Mouse (Mus musculus) frontal cortex, adult (tissue): ENCODE results near the gene Cdkal1.

ENCODE experiments used
- ATAC-seq: cut with Nextera tagmentation; 2 replicates; pipeline ENCODE4 v1.9.2; 2017; ENCODE audit warnings: mild to moderate bottlenecking, moderate library complexity, mixed read lengths; ENCODE audit not compliant: low TSS enrichment

The Cdkal1 gene

DNA sequence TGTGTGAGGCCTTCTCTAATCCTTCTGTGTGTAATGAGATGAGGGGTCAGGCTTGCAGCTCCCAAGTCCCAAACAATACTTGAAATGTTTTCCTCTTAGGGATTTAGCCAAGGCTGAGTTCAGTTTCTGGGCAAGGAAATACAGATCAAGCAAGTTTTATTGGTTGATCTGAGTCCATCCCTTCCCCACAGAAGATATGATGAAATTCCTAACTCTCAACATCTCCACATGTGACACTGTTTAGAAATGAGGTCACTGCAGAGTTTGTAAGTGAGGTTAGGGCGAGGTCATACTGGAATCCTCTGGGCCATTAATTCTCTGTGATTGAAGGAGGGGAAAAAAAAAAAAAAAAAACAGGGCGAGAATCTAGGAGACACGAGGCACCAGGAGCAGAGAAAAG lies 607.7 kb downstream of the Cdkal1 start:
- ATAC-seq: no peak

DNA sequence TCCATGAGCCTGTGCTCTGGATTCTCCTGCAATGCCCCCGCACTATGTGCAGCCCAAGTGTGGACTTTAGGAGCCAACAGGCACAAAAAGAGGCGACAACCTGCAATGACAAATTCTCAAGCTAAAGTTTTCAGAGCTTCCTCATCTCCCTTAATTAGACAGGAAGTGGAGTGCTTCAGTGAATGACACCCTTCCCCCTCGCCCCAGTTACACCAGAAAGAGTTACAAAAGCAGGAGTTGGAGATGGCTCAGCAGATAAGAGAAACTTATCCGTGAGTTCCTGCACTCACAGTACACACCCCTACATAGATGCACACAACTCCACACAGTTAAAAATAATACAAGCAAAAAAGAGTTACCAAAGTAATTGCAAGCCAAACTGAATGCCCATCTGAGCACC lies 620.4 kb downstream of the Cdkal1 start:
- ATAC-seq: peak; percentile 39

DNA sequence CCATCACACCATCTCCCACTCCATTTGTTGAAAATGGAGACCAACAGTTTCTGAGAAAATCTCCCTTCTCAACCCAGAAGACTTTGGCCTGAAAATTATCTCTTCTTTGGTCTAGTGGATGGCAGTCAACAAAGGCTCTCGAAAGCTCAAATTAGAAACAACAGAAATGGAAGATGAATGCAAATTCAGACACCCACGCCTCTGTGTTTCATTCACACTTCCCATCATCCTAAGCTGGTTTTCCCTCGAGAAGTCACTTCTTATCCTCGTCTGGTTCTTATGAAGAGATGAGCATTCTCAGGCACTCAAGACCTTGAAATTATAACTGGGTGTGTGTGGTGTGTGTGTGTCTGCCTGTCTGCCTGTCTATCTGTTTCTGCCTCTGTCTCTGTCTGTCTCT lies 621.0 kb downstream of the Cdkal1 start:
- ATAC-seq: peak; percentile 97

DNA sequence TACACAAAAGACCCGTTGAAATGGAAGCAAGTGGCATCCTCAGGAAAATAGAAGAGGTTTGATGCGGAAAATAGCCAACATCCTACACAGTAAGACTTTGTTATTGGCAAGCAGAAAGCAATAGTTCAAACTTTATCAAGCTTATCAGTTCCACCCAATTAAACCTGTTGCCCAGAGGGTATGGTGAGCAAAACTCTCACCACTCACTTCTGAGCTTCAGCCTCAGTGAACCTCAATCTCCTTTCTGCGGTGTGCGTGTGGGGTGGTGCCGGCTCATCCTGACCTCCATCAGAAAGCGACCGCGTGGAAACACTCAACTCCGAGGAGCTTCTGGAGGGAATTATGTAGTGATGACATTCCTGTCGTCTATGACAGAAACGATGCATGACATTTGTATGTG lies 621.5 kb downstream of the Cdkal1 start:
- ATAC-seq: no peak; the same call in 1 of the 2 replicates

DNA sequence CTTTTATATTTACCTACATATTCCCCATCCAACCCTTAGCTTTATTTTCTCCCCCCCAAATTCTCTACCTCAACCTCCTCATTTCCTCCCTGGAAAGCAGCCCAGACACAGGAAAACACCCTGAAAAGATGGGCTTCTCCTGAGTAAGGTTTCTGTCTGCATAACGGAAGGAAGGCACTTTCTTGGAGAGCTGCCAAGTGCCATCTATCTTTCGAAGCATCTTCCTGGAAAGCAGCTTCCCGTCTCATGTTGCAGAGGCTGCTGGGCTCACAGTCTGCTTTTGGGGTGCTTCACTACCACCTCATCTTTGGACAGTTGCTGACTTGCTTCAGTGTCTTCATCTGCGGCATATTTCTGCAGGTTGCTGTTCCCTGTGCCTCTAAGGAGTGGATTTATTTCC lies 622.8 kb downstream of the Cdkal1 start:
- no peak for ATAC-seq

DNA sequence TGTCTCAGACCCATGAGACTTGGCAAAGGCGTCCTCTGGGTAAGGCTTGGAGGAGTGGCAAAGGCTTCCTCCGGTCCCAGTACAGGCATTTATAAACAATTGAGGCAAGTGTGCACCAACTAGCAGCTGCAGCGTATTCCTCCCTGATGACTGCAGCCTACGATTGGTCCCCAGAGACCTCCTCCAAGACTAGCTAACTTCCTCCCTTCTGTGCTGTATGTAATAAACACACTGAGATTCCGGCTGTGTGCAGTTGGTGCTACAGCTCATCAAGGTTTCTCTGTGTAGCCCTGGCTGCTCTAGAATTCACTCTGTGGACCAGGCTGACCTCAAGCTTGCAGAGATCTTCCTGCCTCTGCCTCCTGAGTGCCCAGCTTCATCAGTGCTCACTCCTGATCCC lies 630.7 kb downstream of the Cdkal1 start:
- ATAC-seq: no peak

DNA sequence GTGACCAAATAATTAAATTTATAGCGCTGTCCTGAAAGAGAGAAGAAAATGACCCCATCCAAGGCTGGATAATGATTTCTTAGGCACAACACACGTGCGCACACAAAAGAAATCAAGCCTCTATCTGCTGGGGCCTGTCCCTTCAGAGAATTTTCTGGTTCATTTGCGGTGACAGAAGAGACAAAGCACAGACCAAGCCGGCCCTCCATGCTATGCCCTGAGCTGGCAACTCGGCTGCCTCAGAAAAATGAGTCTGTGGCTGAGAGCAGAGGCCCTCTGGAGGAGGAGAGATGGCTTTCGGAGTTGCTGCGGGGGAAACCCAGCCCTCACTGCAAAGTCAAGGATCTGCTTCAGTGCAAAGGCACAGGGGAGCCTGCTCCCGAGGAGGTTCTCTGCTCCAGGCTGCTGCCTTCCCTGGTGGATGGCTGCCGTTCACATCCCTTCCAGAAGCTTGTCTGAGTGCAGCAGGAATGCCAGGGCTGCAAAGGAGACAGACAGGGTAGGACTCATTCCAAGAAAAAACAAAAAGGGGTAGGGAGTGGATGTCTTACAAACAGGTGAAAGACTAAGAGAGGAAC lies 633.1 kb downstream of the Cdkal1 start:
- peak; percentile 23; the same call in 1 of the 2 replicates for ATAC-seq

DNA sequence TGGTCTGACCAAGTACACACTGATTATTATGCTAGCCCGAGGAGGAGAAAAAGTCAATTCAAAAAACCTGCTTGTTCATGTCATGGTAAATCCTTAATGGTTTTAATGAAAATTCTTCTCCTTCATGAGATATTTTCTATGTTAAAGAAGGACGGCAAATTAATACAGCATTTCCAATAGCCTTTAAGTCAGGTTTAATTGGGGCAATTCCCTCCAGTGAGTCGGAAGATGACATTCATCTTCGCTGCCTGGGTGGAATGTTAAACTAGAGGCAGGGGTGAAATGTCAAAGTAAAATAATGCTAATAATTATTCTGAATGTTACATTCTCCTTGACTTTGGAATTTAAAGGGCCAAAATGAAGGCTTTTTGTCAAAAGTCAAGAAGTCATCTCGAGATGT lies 633.8 kb downstream of the Cdkal1 start:
- ATAC-seq: no peak

DNA sequence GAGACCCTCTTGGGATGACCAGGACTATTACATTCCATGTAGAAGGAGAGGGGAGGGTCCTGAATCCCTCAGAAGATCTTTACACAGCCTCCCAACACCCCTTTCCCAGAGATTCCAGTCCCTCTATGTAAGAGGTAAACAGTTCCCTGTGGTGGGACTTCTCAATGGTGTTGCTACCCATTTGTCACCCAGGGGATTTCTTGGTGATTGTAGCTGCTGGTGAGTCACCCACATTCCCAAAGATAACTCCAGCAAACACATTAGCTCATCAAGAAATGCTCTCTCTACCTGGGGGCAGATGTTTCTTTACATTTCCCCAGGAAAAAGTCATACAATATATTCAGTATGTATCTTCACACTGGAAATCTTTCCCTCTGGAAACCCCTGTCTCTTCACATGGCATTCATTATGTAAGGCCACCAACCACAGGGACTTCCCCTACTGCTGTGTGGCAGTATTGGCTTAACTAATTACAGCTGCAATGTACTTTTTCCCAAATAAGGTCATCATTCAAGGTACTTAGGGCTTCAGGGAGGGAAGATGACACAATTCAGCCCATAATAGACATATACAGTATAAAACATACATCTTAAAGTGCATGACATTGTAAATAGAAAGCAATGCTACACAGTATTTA lies 636.8 kb downstream of the Cdkal1 start:
- ATAC-seq: no peak

DNA sequence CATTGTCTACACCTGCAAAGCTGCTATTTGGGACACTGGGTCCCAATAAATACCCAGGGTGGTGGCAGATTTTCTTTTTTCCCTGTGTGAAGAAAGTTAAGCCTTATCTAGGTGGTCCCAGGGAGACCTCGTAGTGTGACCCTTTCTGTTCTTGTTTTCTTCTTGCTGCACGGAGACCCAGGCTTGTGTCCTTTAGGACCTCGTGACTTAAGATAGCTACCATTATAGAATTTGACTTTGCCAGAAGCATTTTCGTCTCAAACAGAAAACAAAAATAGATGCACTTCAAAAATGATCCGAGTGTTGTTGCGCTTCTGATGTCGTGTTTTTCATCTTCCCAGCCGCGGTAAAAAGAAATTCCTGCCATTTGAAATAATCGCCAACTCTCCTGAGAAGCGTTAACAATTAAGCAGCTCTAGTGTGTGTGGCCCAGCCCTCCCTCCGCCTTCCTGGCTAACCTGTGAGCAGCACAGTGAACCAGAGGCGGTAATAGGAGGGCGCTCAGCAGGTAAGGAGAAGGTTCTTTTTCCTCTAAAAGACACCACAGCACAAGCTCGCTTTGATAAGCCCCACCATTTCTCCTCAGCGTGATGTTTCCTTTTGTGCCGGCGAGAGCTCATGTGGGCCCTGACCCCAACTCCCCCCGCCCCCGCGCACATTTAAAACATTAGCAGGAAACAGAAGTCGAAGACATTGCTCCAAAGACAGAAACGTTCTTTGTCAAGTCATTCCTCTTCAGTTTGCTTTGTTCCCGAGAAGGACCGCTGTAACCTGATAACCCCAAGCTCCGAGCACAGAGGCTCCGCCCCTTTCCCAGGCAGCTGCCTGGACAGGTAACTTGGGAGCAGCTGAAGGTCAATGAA lies 645.1 kb downstream of the Cdkal1 start:
- ATAC-seq: peak; percentile 47

DNA sequence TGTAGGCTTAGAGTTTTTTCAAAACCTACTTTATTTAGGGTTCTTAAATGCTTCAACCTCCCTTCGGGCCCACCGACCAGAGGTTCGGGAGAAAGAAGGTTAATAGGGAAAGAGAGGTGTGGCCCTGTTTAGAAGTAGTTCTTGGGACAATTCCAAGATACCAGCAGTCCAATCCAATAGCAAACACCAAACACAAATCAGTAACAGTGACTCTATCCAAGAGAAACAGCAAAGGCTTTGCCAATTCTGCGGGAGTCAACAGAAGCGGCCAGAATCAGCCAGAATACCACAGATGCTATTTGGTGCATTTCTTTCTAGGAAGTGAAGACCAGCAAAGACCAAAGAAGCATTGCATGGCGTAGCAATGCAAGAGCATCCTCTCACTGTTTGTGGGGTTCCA lies 646.7 kb downstream of the Cdkal1 start:
- no peak for ATAC-seq

DNA sequence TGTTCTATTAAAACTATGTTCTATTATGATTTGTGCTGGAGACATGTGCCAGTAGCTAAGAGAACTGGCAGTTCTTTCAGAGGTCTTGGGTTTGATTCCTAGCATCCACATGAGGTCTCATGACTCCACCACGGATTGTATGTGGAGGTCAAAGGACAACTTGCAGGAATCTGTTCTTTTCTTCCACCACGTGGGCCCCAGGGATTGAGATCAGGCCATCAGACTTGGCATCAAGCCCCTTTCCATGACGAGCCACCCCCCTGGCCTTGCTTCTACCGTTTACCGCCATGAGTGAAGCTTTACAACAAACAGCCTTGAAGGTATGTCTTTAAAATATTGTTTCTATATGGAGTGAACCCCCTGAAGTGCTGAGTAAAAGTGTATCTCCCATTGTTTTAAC lies 651.6 kb downstream of the Cdkal1 start:
- ATAC-seq: no peak

DNA sequence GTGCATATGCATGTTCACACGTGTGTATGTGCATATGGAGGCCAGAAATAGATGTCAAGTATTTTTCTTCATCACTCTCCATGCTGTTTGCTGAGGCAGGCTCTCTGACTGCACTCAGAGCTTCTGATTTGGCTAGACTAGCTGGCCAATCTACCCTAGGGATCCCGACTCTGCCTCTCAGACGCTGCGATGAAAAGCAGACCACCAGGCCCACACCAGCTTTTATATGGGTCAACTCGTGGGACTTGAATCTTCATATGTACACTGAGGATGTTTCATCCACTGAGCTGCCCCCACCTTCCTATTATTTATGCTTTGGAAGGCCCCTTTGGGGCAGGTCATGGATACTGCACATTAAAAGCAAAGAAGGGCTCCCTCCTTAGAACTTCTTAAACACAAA lies 652.0 kb downstream of the Cdkal1 start:
- ATAC-seq: no peak

DNA sequence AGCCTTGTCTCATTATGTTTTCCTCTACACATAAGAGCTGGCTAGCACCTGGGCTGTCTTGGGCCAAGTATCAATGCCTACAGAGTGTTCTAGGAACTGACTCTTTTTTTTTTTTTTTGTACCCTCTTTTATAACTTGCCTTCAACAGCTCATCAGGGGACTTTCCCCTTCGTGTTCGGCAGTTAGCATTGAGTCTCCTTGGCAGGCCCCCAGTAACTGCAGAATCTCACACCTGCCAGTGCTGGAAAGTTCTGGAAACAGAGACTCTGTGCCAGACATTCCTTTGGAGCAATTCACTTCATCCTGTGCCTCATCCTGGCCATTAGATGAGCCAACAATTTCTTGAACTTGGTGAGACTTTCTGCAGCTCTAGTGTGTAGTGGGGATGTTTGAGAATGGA lies 652.9 kb downstream of the Cdkal1 start:
- ATAC-seq: peak; percentile 65

DNA sequence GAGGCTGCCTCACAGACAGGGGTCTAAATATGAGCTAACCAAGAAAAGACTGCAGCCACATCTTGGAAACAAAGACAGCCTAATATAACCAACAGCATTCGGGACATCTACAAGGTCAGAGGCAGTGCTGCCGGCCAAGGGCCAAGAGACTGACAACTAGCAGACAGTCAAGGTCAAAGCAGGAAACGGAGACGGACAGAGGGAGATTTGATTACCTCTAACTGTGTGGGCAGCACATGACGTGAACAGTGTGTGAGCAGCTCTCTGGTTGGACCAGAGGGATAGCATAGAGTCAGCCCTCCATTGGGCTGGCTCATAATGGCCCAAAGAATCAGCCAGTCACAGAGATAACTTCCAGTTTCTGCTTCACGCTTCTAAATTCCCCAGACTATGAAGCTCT lies 655.8 kb downstream of the Cdkal1 start:
- ATAC-seq: no peak

DNA sequence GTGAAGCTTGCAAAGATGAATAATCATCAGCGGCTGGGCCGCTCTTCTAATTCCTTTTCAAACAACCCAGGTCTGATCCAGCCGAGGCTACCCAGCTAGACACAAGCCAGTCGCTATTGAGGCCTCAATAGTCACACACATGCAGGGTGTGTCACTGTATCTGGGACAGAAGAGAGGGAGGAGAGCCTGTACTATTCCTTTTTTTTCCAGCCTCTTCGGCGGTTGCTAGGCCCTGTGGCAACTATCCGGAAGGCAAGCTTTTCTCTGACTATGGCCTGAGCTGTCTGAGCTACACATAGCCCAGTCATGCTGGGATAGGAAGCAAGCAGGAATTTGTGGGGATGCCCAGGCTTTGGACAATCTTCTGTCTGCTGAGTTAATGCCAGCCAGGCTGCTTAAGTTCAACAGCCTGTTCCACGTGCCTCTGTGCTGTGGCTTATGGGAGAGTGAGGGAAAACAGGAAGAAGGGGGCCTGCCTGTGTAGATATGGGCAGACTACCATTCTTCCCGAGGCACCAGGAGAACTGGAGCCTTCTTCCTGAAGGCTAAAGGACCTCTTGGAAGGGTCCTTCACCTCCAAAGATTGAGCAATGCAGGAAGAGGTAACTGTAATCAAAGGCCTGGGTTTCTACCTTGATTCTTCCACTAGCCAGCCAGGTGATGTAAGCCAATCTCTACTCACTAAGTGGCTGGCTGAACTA lies 658.5 kb downstream of the Cdkal1 start:
- no peak for ATAC-seq

DNA sequence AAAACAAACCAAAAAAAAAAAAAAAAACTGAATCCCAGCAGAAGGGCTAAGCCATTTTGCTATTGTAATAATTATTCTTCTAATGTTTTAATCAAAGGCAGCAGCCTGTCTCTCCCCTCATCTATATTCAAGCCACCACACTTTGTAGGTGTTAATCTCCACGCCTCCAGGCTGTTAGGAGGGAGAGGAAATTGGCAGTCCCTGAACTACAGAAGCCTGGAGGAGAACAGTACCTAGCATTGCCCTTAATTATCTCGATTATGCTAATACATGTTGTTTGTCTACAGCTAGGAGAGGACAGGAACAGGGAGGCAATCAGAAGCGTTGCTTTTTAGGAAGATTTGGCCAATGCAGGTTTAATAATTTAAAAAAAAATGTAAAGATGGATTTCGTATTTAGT lies 659.8 kb downstream of the Cdkal1 start:
- ATAC-seq: no peak

DNA sequence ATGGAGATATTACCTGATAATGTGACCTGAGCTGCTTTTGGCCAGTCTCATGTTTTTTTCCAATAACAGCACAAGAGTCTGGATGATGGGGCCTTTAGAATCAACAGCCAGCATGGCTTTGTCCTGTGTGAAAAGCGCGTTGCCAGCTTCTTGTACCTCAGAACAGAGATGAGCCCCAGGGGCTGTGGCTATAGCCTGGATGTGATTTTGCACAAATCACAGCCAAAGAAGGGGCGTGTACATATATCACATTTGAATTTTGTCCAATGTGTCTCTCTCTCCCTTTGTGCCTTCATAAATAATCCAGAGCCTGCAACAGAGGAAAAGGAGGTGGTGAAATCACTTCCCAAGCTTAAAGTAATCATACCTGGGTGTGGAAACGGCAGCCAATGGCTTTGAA lies 660.5 kb downstream of the Cdkal1 start:
- no peak for ATAC-seq

DNA sequence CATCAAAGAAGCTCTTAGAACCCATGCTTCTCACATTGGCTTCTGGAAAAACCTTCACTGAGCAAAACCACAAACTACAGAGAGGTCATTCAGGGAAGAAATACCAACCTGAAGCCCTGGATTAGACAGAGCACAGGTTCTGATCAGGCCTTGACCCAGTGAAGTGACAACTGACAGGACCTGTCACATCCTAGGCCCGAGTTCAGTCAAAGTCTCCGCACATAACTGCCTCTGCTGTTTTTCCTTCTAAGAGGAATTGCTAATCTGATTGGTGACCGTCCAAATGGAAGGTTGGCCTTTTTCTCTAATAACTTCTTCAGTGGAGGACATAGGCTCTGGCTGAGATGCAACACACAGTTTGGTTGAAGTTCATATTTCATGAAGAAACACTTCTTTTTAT lies 662.8 kb downstream of the Cdkal1 start:
- ATAC-seq: no peak

DNA sequence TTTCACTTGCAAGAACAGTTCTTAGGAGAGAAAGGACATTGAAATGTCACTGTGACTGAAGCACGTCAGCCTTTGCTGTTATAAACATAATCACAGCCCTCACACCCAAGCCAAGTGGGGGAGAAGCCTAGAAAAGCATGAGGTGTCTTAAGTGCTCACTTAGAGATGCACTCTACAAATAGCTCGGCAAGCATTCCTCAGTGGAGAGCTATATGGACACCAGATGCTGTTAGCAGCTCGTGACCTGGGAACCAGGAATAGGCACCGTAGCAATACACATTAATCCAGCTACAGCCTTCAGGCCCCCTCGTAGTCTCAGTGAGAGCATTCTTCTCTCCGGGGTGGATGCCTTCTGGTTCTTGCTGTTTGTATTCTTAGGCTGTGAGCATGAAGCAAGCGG lies 664.9 kb downstream of the Cdkal1 start:
- peak; percentile 53; the same call in 1 of the 2 replicates for ATAC-seq

DNA sequence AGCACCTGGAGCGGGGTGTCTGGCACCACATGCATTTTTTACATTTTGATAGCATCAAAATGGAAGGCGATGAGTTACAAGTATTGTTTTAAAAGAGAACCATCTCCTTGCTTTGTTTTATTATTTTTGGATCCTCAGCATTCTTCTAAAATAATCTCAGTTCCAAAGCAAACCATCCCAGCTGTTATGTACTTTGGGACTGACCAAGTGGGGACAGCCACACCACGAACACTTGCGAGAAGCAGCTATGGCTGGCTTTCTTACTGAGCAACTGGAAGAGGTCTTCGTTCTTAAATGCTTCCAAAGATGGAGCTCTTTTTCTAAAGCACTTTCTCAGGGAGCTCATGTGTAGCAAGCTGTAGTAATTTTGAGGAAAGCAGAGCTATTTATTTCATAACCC lies 668.7 kb downstream of the Cdkal1 start:
- ATAC-seq: peak; percentile 42; the same call in 1 of the 2 replicates

DNA sequence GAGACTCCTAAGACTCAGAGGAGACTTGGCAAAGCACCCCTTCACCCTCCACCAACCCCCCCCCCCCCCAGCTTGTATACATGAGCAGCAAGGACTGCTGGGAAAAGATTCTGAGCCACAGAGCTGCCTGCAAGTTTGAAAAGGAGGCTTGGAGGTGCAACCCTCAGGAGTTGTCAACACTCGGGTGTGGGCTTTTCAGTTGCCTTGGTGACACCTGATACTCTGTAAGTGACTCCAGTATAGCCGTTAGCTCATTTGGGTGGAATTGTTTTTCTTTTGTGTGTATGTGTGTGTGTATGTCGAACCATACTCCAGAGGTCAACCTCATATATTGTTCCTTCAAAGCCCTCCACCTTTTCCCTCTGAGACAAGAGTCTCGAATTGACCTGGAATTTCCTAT lies 669.9 kb downstream of the Cdkal1 start:
- no peak for ATAC-seq
